Mouse (Mus musculus): Measurements from ENCODE around the gene 2310057M21Rik.

2310057M21Rik gene

DNA sequence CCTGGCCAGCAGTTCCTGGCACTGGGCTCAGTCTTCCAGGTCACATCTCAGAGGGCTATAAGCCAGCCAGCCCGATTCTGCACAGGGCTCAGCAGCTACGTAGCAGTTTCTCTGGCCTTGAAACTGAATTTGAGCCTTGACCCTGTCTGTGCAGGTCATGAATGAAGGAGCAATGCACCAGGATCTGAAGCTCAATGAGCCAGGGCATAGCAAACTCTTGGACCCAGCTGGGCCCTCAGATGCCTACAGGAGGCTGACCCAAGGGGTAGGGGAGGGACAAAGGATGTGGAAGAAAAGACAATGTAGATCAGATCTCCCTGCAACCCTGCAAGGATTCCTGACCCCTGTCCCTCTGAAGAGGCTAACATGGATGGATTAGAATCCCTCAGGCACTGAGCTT lies 40.4 kb downstream of the 2310057M21Rik start, which contains the start of gene Cuzd1:
TSS of gene Cuzd1 (minus strand) at position 101 of the 400 bp plus-strand sequence.
- no peak for DNase-seq (ENCODE audit: inconsistent ontology term)

DNA sequence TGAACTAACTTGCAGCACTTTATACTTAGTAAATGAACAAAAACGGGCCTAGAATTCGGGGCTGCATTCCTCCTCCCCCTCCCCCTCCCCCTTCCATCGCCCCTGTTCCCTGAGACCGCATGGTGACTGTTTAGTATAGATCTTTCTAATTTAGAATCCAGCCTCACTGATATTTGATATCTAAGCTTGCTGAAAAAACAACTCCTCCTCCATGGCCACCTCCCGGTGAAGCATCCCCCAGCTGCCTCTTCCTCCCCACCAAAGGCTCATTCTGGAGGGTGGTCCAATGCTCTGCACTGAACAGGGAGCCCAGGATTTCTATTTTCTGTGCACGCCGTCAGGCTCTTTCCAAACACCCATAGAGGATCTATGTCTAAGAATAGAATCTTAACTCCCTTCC lies 44.2 kb downstream of the 2310057M21Rik start:
- DNase-seq (ENCODE audit: inconsistent ontology term): no peak

DNA sequence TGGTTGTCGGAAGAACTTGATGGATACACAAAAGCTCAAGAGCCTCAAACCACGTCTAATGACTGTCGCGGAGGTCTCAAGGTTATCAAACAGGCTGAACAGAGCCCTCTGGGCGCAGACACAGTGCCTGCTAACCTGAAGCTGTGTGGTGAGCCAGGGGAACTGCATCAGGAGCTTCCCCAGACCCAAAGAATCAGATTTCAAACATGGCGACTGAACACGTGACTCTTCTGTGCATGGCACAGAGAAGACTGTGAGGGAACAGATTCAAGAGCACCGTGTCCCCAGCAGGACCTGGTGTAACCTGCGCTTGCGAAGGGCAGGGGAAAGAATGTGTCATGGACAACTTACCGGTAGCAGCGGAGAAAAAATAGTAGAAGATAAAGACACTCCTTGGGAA lies 45.0 kb downstream of the 2310057M21Rik start:
- no peak for DNase-seq (ENCODE audit: inconsistent ontology term)

DNA sequence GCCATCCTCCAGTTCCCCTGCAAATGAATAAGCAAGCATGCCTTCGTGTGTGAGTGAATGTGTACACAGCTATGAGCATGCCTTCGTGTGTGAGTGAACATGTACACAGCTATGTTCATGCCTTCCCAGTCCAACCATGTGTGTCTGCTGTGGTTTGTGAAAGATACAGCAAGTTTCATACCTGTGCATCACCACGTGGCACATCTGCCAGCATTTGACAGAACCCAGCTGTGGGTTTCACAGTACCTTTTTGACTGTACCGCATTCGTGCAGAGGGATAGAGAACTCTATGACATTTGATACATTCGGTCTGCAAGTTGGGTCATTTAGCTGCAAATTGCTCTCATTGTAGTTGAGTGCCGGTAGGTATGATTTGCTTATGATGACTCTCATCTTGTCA lies 48.1 kb downstream of the 2310057M21Rik start:
- no peak for DNase-seq (ENCODE audit: inconsistent ontology term)

DNA sequence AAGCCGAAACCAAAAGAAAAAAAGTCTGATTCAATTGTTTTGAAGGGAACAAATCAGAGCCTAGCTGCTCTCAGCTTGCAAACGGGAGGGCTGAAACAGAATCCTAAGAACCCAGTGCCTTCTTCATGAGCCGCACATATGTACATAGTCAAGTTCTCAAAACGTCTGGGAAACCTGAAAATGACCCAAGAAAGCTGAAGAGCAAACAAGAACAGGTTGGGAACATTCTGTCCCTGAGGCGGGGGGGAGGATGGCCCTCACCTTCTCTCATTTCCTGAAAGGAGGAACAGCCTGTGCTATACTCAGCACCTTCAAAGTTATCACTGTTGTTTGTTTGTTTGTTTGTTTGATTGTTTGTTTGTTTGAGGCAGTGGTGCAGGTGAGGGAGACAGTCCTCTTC lies 55.8 kb downstream of the 2310057M21Rik start:
- DNase-seq (ENCODE audit: inconsistent ontology term): no peak

DNA sequence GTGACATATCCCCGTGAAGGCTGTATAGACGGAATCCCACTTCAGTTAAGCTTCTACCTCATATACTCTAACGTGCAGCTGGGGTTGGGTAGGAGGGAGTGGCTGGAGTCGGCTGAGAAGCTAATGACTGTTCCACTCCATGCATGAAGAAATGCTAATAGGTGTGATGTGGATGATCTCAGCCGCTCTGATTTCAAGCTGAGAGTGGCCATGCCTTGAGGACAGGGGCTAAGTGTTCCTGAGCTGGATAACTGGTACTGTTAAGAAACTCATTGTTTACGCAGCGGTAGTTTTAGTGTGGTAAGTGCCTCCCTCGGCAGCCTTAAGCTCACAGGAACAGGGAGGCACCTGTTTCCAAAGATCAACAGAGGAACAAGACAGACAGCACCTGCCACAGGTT lies 59.2 kb downstream of the 2310057M21Rik start:
- DNase-seq (ENCODE audit: inconsistent ontology term): no peak

DNA sequence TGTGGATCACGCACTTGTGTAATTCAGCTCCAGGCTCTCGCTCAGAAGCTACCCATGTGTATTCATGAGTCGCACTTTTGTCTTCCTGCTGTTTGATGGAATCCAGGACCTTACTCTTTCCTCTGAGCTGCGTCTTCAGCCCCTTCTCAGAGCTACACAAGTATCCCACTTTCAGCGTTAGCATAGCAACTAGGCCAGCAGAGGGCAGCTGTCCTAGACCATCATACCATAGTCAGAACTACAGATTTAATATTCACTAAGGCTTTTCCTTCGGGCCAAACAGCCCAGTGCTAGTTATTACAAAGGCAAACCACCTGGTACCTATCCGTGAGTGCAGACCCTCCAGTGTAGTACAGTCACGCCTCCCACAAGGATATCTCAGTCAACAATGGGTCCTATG lies 65.4 kb downstream of the 2310057M21Rik start:
- DNase-seq (ENCODE audit: inconsistent ontology term): no peak
